ENCODE assay signal across 8 mouse cellular contexts in genomic region chr17:86753931-86754805, GRCm38 (mm10). TPM values are rescaled to one million over a fixed set of nuclear protein-coding genes. Genes with fewer than 3 reads are reported as not detected.
DNase-seq lines count a peak whose midpoint lies in the region; ATAC-seq and TF ChIP-seq lines count a peak whose summit lies in the region.

No protein-coding gene starts in this region.

- ATAC-seq in forebrain, embryonic 11.5 days (replicated peaks; ENCODE audit: low FRiP score): peak; percentile 34; the same call in 1 of the 2 replicates
- peak; percentile 6; the same call in 1 of the 2 replicates for ATAC-seq in megakaryocyte-erythroid progenitor cell, adult 5-6 weeks (replicated peaks; ENCODE audit: low FRiP score, low TSS enrichment, poor library complexity, severe bottlenecking)

- no peaks in the 10 kb centered on the region for H3K36me3 ChIP-seq in forebrain, embryonic 11.5 days (ENCODE audit: control insufficient read depth, insufficient read depth, low read length)

- peak in 1 of 2 experiments; percentile 15 for DNase-seq in left cerebral cortex, adult 2 months (ENCODE audit: extremely low spot score in 1 of 2, low spot score in 2 of 2)
- DNase-seq in left cerebral cortex, adult 18-20 months (ENCODE audit: low spot score in 2 of 2): no peak
- peak; percentile 72 for DNase-seq in forebrain, embryonic 11.5 days (ENCODE audit: low spot score)
- DNase-seq in heart, postnatal 25 days (ENCODE audit: low spot score): peak; percentile 62
- peak; percentile 76 to 87 for DNase-seq in kidney, postnatal 4 days
- DNase-seq in spleen, postnatal 10 days (ENCODE audit: low spot score in 2 of 2): peak; percentile 21 to 57
- DNase-seq in frontal cortex, adult 2 months (ENCODE audit: extremely low spot score in 1 of 2, low spot score in 1 of 2): no peak

- peak overlapping the region; percentile 93 for H3K4me2 ChIP-seq in forebrain, embryonic 11.5 days (ENCODE audit: low read depth, low read length, severe bottlenecking)

- H3K9me3 ChIP-seq in forebrain, embryonic 11.5 days (ENCODE audit: control insufficient read depth, low read length): no peaks in the 10 kb centered on the region

- H3K4me3 ChIP-seq in left cerebral cortex, adult 2 months: peak overlapping the region; percentile 52
- H3K4me3 ChIP-seq in forebrain, embryonic 11.5 days (ENCODE audit: low read depth, low read length): peak overlapping the region; percentile 53

- H3K27me3 ChIP-seq in forebrain, embryonic 11.5 days (ENCODE audit: control insufficient read depth, insufficient read depth, low read length): peaks cover 41% of the 10 kb centered on the region

- peak overlapping the region; percentile 21; the same call in 1 of the 2 replicates for H3K9ac ChIP-seq in forebrain, embryonic 11.5 days (ENCODE audit: low read length)

- peaks cover 7% of the 10 kb centered on the region for H3K4me1 ChIP-seq in forebrain, embryonic 11.5 days (replicated peaks; ENCODE audit: control insufficient read depth, insufficient read depth, low read length)

- TF ChIP-seq CTCF in left cerebral cortex, adult 2 months (IDR thresholded peaks at IDR 0.05): no peak

- H3K27ac ChIP-seq in left cerebral cortex, adult 2 months: peak overlapping the region; percentile 80
- H3K27ac ChIP-seq in forebrain, embryonic 11.5 days (ENCODE audit: low read depth, low read length): no peak overlapping the region

- under 1% methylated on average over 55 of the region's 55 CpGs for WGBS in forebrain, embryonic 11.5 days

- intact Hi-C loops in left cerebral cortex, adult 2 months (cut with DNase I): loop anchor here (5.0 kb wide), 1 partner anchor 257 kb away; no protein-coding TSS in a partner anchor
- intact Hi-C loops in heart, postnatal 25 days (cut with DNase I): loop anchor here (2.0 to 10.0 kb wide), 6 partner anchors 15 to 257 kb away; no protein-coding TSS in a partner anchor

RNA-seq across cellular contexts. Expression of gene Epas1, which starts 0.7 kb away (rescaled TPM):
- total RNA-seq in left cerebral cortex, adult 2 months (2021): 10 to 100 TPM; 93.6 to 97.0 TPM
- total RNA-seq in left cerebral cortex, adult 18-20 months (2021): 10 to 100 TPM; 80.4 to 85.4 TPM
- 6.9 TPM in 2 replicates for polyA plus RNA-seq in forebrain, embryonic 11.5 days (2014; fragmentation: Nextera tagmentation; extraction: Ambion mirVana)
- 100 to 1,000 TPM; 235 to 266 TPM for total RNA-seq in heart, postnatal 25 days (2021)
- not detected in 2 replicates for total RNA-seq in megakaryocyte-erythroid progenitor cell, adult 5-6 weeks (2014; fragmentation: Nextera tagmentation)
- total RNA-seq in megakaryocyte-erythroid progenitor cell, adult 5-6 weeks (2017): not detected in 2 replicates
- 80.9 and 93.8 TPM in 2 replicates for polyA plus RNA-seq in frontal cortex, adult 2 months (2012; rRNA removed)

Comparison
In these comparisons a context has a peak if more than half of its experiments do, and no peak if none do; other contexts are left out.
1. DNase-seq: peak in forebrain, embryonic 11.5 days (single experiment), heart, postnatal 25 days (single experiment), kidney, postnatal 4 days (2 of 2) and spleen, postnatal 10 days (2 of 2); none in left cerebral cortex, adult 18-20 months (0 of 2) and frontal cortex, adult 2 months (0 of 2).
2. RNA of gene Epas1, which starts 0.7 kb away (total RNA-seq): 235 to 266 TPM in heart, postnatal 25 days, 93.6 to 97.0 TPM in left cerebral cortex, adult 2 months and 80.4 to 85.4 TPM in left cerebral cortex, adult 18-20 months; not detected in megakaryocyte-erythroid progenitor cell, adult 5-6 weeks; every median in the first group is over 10 times any median in the second.